ENCODE assay signal across 19 mouse cellular contexts in genomic region chr3:9562649-9563328, GRCm38 (mm10). TPM values are rescaled to one million over a fixed set of nuclear protein-coding genes. Genes with fewer than 3 reads are reported as not detected.
DNase-seq lines count a peak whose midpoint lies in the region; ATAC-seq and TF ChIP-seq lines count a peak whose summit lies in the region.
"Had no signal": no experiment of that assay in that cellular context is flagged by ENCODE, and none has a peak within 500 bp of the region (broad histone marks: within the 10 kb centered on the region; RNA-seq: fewer than 3 reads in every experiment).

No protein-coding gene starts in this region.

- DNase-seq in liver, postnatal 0 days, result no peak
- peak; percentile 37 for DNase-seq in NIH3T3 (ENCODE audit: low read depth)
- DNase-seq in lung, postnatal 25 days (ENCODE audit: low spot score), result peak; percentile 29
- no peak for DNase-seq in MN1 (ENCODE audit: low spot score)
- DNase-seq: adrenal gland, postnatal 36 days; cerebellum, adult 8-10 months; forebrain, postnatal 0 days; gastrocnemius, adult 2 months; heart, adult 18-20 months; layer of hippocampus, adult 9-11 months; retina, postnatal 1 day; right cerebral cortex, postnatal 4 days had no signal

- no peaks in the 10 kb centered on the region for H3K9me3 ChIP-seq in hindbrain, embryonic 15.5 days
- no peaks in the 10 kb centered on the region for H3K9me3 ChIP-seq in hindbrain, embryonic 12.5 days (replicated peaks)
- H3K9me3 ChIP-seq in liver, postnatal 0 days (ENCODE audit: low read length), result no peaks in the 10 kb centered on the region
- H3K9me3 ChIP-seq in liver, embryonic 12.5 days (replicated peaks), result no peaks in the 10 kb centered on the region
- H3K9me3 ChIP-seq: embryonic facial prominence, embryonic 12.5 days; heart, embryonic 15.5 days; limb, embryonic 12.5 days had no signal

- no peak overlapping the region for H3K27ac ChIP-seq in hindbrain, embryonic 15.5 days (replicated peaks)
- no peak overlapping the region for H3K27ac ChIP-seq in hindbrain, embryonic 12.5 days
- H3K27ac ChIP-seq in liver, postnatal 0 days (ENCODE audit: low read depth), result no peak overlapping the region
- no peak overlapping the region for H3K27ac ChIP-seq in liver, embryonic 12.5 days
- H3K27ac ChIP-seq: embryonic facial prominence, embryonic 12.5 days; gastrocnemius, adult 2 months; heart, embryonic 15.5 days; limb, embryonic 12.5 days had no signal

- no peak for TF ChIP-seq EP300 in liver, postnatal 0 days (IDR thresholded peaks at IDR 0.05; ENCODE audit: low read depth)

- peaks cover 14% of the 10 kb centered on the region; the same call in 1 of the 2 replicates for H3K4me1 ChIP-seq in hindbrain, embryonic 15.5 days (replicated peaks)
- peaks cover 2% of the 10 kb centered on the region for H3K4me1 ChIP-seq in hindbrain, embryonic 12.5 days
- peaks cover 4% of the 10 kb centered on the region for H3K4me1 ChIP-seq in liver, postnatal 0 days (ENCODE audit: insufficient read depth)
- peaks cover 8% of the 10 kb centered on the region; the same call in 1 of the 2 replicates for H3K4me1 ChIP-seq in liver, embryonic 12.5 days
- H3K4me1 ChIP-seq: embryonic facial prominence, embryonic 12.5 days had no signal

- no peak overlapping the region for H3K4me3 ChIP-seq in hindbrain, embryonic 15.5 days
- no peak overlapping the region for H3K4me3 ChIP-seq in hindbrain, embryonic 12.5 days
- H3K4me3 ChIP-seq in liver, postnatal 0 days (ENCODE audit: low read depth, low read length), result no peak overlapping the region
- H3K4me3 ChIP-seq in liver, embryonic 12.5 days, result no peak overlapping the region
- H3K4me3 ChIP-seq: embryonic facial prominence, embryonic 12.5 days; gastrocnemius, adult 2 months; heart, embryonic 15.5 days; limb, embryonic 12.5 days had no signal

- WGBS in hindbrain, embryonic 15.5 days, result 89% methylated on average over 11 of the region's 11 CpGs
- WGBS in hindbrain, embryonic 12.5 days, result 89% methylated on average over 11 of the region's 11 CpGs
- WGBS in liver, postnatal 0 days (ENCODE audit: insufficient replicate concordance), result 68% methylated on average over 11 of the region's 11 CpGs
- WGBS in liver, embryonic 12.5 days (ENCODE audit: insufficient replicate concordance), result 80% methylated on average over 11 of the region's 11 CpGs

- H3K9ac ChIP-seq in hindbrain, embryonic 15.5 days, result no peak overlapping the region
- H3K9ac ChIP-seq in hindbrain, embryonic 12.5 days, result no peak overlapping the region
- H3K9ac ChIP-seq in liver, postnatal 0 days (replicated peaks), result no peak overlapping the region
- no peak overlapping the region for H3K9ac ChIP-seq in liver, embryonic 12.5 days
- H3K9ac ChIP-seq: embryonic facial prominence, embryonic 12.5 days; forebrain, postnatal 0 days; heart, embryonic 15.5 days; limb, embryonic 12.5 days had no signal

- ATAC-seq in hindbrain, embryonic 15.5 days (ENCODE audit: low FRiP score, low read depth), result 0 out of 2 replicates have a peak, but pooled peaks have one; percentile 28
- ATAC-seq in hindbrain, embryonic 12.5 days (ENCODE audit: low FRiP score), result no peak
- ATAC-seq in liver, postnatal 0 days, result peak; percentile 66
- ATAC-seq in liver, embryonic 12.5 days, result no peak
- ATAC-seq: intestine, embryonic 16.5 days had no signal

- no peaks in the 10 kb centered on the region for H3K27me3 ChIP-seq in hindbrain, embryonic 15.5 days
- H3K27me3 ChIP-seq in hindbrain, embryonic 12.5 days, result no peaks in the 10 kb centered on the region
- H3K27me3 ChIP-seq in liver, postnatal 0 days (ENCODE audit: insufficient read depth, low read length), result no peaks in the 10 kb centered on the region
- H3K27me3 ChIP-seq in liver, embryonic 12.5 days (replicated peaks), result no peaks in the 10 kb centered on the region
- H3K27me3 ChIP-seq: embryonic facial prominence, embryonic 12.5 days; heart, embryonic 15.5 days; limb, embryonic 12.5 days had no signal

- H3K36me3 ChIP-seq in hindbrain, embryonic 15.5 days, result no peaks in the 10 kb centered on the region
- H3K36me3 ChIP-seq in hindbrain, embryonic 12.5 days, result no peaks in the 10 kb centered on the region
- H3K36me3 ChIP-seq in liver, postnatal 0 days (replicated peaks; ENCODE audit: insufficient read depth, low read length), result no peaks in the 10 kb centered on the region
- H3K36me3 ChIP-seq in liver, embryonic 12.5 days, result no peaks in the 10 kb centered on the region; the same call in 1 of the 2 replicates
- H3K36me3 ChIP-seq: heart, embryonic 15.5 days had no signal

- no peak for TF ChIP-seq CTCF in liver, postnatal 0 days (IDR thresholded peaks at IDR 0.05; ENCODE audit: low read depth)

- H3K4me2 ChIP-seq in hindbrain, embryonic 15.5 days, result no peak overlapping the region
- no peak overlapping the region for H3K4me2 ChIP-seq in hindbrain, embryonic 12.5 days (replicated peaks)
- H3K4me2 ChIP-seq in liver, postnatal 0 days (ENCODE audit: low read depth, low read length), result no peak overlapping the region
- no peak overlapping the region for H3K4me2 ChIP-seq in liver, embryonic 12.5 days
- H3K4me2 ChIP-seq: embryonic facial prominence, embryonic 12.5 days; heart, embryonic 15.5 days; limb, embryonic 12.5 days had no signal

RNA-seq across cellular contexts. Expression of gene Zfp704, which starts 47.1 kb away (rescaled TPM):
- polyA plus RNA-seq in hindbrain, embryonic 15.5 days (2015; fragmentation: Nextera tagmentation; extraction: Ambion mirVana), result 11.4 and 12.9 TPM in 2 replicates
- 7.2 and 8.6 TPM in 2 replicates for polyA plus RNA-seq in hindbrain, embryonic 12.5 days (2016; fragmentation: Nextera tagmentation; extraction: Ambion mirVana)
- polyA plus RNA-seq in liver, postnatal 0 days (2015; fragmentation: Nextera tagmentation; extraction: Ambion mirVana), result 0.94 and 0.95 TPM in 2 replicates
- polyA plus RNA-seq in liver, embryonic 12.5 days (2016; fragmentation: Nextera tagmentation; extraction: Ambion mirVana), result 1.8 and 2.2 TPM in 2 replicates

Comparison
In these comparisons a context has a peak if more than half of its experiments do, and no peak if none do; other contexts are left out.
1. ATAC-seq: peak in hindbrain, embryonic 15.5 days (single experiment) and liver, postnatal 0 days (single experiment); none in hindbrain, embryonic 12.5 days (single experiment) and liver, embryonic 12.5 days (single experiment).
2. DNase-seq: peak in NIH3T3 (single experiment) and lung, postnatal 25 days (single experiment); none in liver, postnatal 0 days (single experiment) and MN1 (single experiment).